Mouse (Mus musculus): ENCODE measurements at regions not wholly inside any gene's neighbourhood (a gene's known extent, or its start where the extent isn't known, plus 50 kb on each side); places are given as distances from the start of the nearest gene placed in this dataset.

DNA sequence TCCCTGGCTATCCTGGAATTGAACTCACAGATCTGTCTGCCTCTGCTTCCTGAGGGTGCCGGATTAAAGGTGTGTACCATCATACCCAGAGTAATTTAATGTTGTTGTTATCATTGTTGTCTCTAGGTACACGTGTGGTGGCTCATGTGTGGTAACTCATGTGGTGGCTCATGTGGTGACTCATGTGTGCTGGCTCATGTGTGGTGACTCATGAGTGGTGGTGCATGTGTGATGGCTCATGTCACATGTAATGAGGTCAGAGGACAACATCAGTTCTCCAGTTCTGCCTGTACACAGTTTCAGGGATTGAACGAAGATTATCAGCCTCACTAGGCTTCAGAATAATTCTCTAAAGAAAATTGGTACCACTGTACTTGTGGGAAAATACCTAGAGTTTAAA lies 80.2 kb downstream of the Zfp36l2 start:
- no peak overlapping the region for H3K27ac ChIP-seq (ENCODE audit: insufficient read depth, low read depth, low read length)
- H3K4me1 ChIP-seq (ENCODE audit: control insufficient read depth, insufficient read depth, insufficient read length, low read length), result peaks cover 20% of the 10 kb centered on the region; the same call in 1 of the 2 replicates
- H3K4me3 ChIP-seq (ENCODE audit: low read depth, low read length), result no peak overlapping the region
- no peak for TF ChIP-seq CTCF (IDR thresholded peaks at IDR 0.05; ENCODE audit: extremely low read depth, insufficient read length, insufficient replicate concordance, low read depth, low read length)
- H3K36me3 ChIP-seq (ENCODE audit: control insufficient read depth, insufficient read depth, low read length), result no peaks in the 10 kb centered on the region
- H3K27me3 ChIP-seq (ENCODE audit: control insufficient read depth, insufficient read depth, low read length), result no peaks in the 10 kb centered on the region
- 77% methylated on average over 3 of the region's 3 CpGs for WGBS

- H3K4me1 ChIP-seq (ENCODE audit: control insufficient read depth, insufficient read depth, insufficient read length, low read length), result peaks cover 13% of the 10 kb centered on the region; the same call in 1 of the 2 replicates
- peak overlapping the region; percentile 46; the same call in 1 of the 2 replicates for H3K27ac ChIP-seq (ENCODE audit: insufficient read depth, low read depth, low read length)
- no peaks in the 10 kb centered on the region for H3K27me3 ChIP-seq (ENCODE audit: control insufficient read depth, insufficient read depth, low read length)
- H3K4me3 ChIP-seq (ENCODE audit: low read depth, low read length), result no peak overlapping the region
- WGBS, result 79% methylated on average over 7 of the region's 7 CpGs
- no peak for TF ChIP-seq CTCF (IDR thresholded peaks at IDR 0.05; ENCODE audit: extremely low read depth, insufficient read length, insufficient replicate concordance, low read depth, low read length)
- no peak for TF ChIP-seq POLR2A (IDR thresholded peaks at IDR 0.05; ENCODE audit: low read depth, low read length)
- H3K36me3 ChIP-seq (ENCODE audit: control insufficient read depth, insufficient read depth, low read length), result no peaks in the 10 kb centered on the region
Observed at GRCm38 (mm10) chr17:84104242-84104641, 83.5 kb downstream of the Zfp36l2 start.

GRCm38 (mm10) chr17:84103344-84103743 lies 84.4 kb downstream of the Zfp36l2 start:
- no peaks in the 10 kb centered on the region for H3K36me3 ChIP-seq (ENCODE audit: control insufficient read depth, insufficient read depth, low read length)
- H3K27me3 ChIP-seq (ENCODE audit: control insufficient read depth, insufficient read depth, low read length), result no peaks in the 10 kb centered on the region
- H3K4me1 ChIP-seq (ENCODE audit: control insufficient read depth, insufficient read depth, insufficient read length, low read length), result peaks cover 13% of the 10 kb centered on the region; the same call in 1 of the 2 replicates
- peak overlapping the region; percentile 46 for H3K27ac ChIP-seq (ENCODE audit: insufficient read depth, low read depth, low read length)
- TF ChIP-seq CTCF (IDR thresholded peaks at IDR 0.05; ENCODE audit: extremely low read depth, insufficient read length, insufficient replicate concordance, low read depth, low read length), result no peak
- TF ChIP-seq POLR2A (IDR thresholded peaks at IDR 0.05; ENCODE audit: low read depth, low read length), result no peak
- H3K4me3 ChIP-seq (ENCODE audit: low read depth, low read length), result no peak overlapping the region
- WGBS, result 87% methylated on average over 7 of the region's 7 CpGs

DNA sequence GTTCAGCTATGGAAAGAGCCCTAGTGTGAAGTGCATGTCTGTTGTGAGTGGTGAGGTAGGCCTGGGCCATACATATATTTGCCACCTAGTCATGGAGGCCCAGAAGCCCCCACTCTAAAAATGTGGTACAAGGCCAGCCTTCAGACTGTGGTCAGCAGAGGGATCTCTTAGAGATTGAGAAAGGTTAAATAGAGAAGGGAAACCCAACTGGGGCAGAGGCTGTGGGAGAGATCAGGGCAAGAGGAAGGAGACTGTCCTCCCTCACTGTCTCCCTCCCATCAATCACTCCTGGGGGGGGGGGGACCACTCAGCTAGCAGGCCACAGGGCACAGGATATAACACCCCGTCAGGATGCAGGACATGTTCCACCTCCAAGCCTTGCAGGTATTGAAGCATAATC lies 86.1 kb downstream of the Zfp36l2 start:
- H3K4me1 ChIP-seq (ENCODE audit: control insufficient read depth, insufficient read depth, insufficient read length, low read length), result peaks cover 13% of the 10 kb centered on the region
- peak overlapping the region; percentile 25; the same call in 1 of the 2 replicates for H3K27ac ChIP-seq (ENCODE audit: insufficient read depth, low read depth, low read length)
- no peaks in the 10 kb centered on the region for H3K36me3 ChIP-seq (ENCODE audit: control insufficient read depth, insufficient read depth, low read length)
- TF ChIP-seq CTCF (IDR thresholded peaks at IDR 0.05; ENCODE audit: extremely low read depth, insufficient read length, insufficient replicate concordance, low read depth, low read length) (no peak), POLR2A (IDR thresholded peaks at IDR 0.05; ENCODE audit: low read depth, low read length) (no peak)
- no peaks in the 10 kb centered on the region for H3K27me3 ChIP-seq (ENCODE audit: control insufficient read depth, insufficient read depth, low read length)
- WGBS, result 60% methylated on average over 1 of the region's 1 CpGs
- H3K4me3 ChIP-seq (ENCODE audit: low read depth, low read length), result no peak overlapping the region

DNA sequence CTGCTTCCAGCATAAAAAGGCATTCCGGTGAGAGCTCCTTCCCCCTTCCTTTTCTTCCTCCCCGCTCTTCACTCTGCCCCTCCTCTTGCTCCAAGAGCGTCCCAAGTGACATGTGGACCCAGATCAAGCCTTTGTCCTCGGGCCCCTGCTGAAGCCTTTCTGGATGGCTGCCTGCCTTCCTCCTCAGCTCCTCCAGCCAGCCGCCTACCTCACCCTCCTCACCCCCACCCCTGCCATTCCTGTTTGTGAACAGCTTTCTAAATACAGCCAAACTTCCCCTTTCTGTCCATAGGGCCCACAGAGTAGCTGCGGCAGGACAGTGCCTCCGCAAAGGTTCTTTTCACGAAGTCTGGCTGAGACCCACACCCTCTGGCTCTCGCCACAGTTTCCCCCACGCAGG lies 87.2 kb downstream of the Zfp36l2 start:
- 55% methylated on average over 10 of the region's 10 CpGs for WGBS
- no peak overlapping the region for H3K27ac ChIP-seq (ENCODE audit: insufficient read depth, low read depth, low read length)

GRCm38 (mm10) chr17:84099737-84100136 lies 88.0 kb downstream of the Zfp36l2 start:
- WGBS, result 81% methylated on average over 9 of the region's 9 CpGs
- H3K4me3 ChIP-seq (ENCODE audit: low read depth, low read length), result no peak overlapping the region
- peaks cover 15% of the 10 kb centered on the region for H3K4me1 ChIP-seq (ENCODE audit: control insufficient read depth, insufficient read depth, insufficient read length, low read length)
- no peaks in the 10 kb centered on the region for H3K27me3 ChIP-seq (ENCODE audit: control insufficient read depth, insufficient read depth, low read length)
- no peak for TF ChIP-seq POLR2A (IDR thresholded peaks at IDR 0.05; ENCODE audit: low read depth, low read length)
- no peak for TF ChIP-seq CTCF (IDR thresholded peaks at IDR 0.05; ENCODE audit: extremely low read depth, insufficient read length, insufficient replicate concordance, low read depth, low read length)
- no peaks in the 10 kb centered on the region for H3K36me3 ChIP-seq (ENCODE audit: control insufficient read depth, insufficient read depth, low read length)
- H3K27ac ChIP-seq (ENCODE audit: insufficient read depth, low read depth, low read length), result no peak overlapping the region

More for the DNA sequence above, 87.2 kb downstream of the Zfp36l2 start:
- TF ChIP-seq POLR2A (IDR thresholded peaks at IDR 0.05; ENCODE audit: low read depth, low read length), result no peak
- TF ChIP-seq CTCF (IDR thresholded peaks at IDR 0.05; ENCODE audit: extremely low read depth, insufficient read length, insufficient replicate concordance, low read depth, low read length), result no peak
- H3K4me3 ChIP-seq (ENCODE audit: low read depth, low read length), result no peak overlapping the region
- peaks cover 15% of the 10 kb centered on the region for H3K4me1 ChIP-seq (ENCODE audit: control insufficient read depth, insufficient read depth, insufficient read length, low read length)
- no peaks in the 10 kb centered on the region for H3K27me3 ChIP-seq (ENCODE audit: control insufficient read depth, insufficient read depth, low read length)
- H3K36me3 ChIP-seq (ENCODE audit: control insufficient read depth, insufficient read depth, low read length), result no peaks in the 10 kb centered on the region

DNA sequence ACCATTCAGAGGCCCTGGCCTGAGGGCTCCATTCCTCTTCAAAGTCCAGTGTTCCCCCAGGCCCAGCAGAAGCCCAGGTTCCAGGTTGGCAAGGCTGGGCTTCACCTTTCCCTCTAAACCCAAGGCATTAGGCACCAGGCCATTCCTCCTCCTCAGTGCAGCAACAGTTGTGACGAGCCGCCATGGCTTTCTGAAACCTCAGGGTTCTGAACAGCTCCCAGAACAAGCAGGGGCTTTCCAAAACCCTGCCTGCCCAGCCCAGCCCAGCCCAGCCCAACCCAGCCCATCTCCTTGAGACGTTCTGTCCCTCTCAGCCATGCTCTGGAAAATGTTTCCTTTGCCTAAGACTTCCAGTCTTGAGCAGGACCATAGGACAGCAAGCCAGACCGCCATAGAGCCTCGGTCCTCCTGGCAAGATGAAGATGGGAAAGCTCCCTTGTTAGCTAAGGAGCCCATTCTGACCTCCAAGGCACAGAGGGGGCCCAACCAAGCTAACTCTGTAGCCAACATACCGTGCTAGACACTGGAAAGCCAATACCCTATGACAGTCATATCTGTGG lies 89.8 kb downstream of the Zfp36l2 start:
- no peak for TF ChIP-seq POLR2A (IDR thresholded peaks at IDR 0.05; ENCODE audit: low read depth, low read length)
- TF ChIP-seq CTCF (IDR thresholded peaks at IDR 0.05; ENCODE audit: extremely low read depth, insufficient read length, insufficient replicate concordance, low read depth, low read length), result no peak

More for the DNA sequence above, 89.8 kb downstream of the Zfp36l2 start:
- 87% methylated on average over 6 of the region's 6 CpGs for WGBS
- Histone ChIP-seq H3K27me3 (ENCODE audit: control insufficient read depth, insufficient read depth, low read length) (no peaks in the 10 kb centered on the region), H3K4me1 (ENCODE audit: control insufficient read depth, insufficient read depth, insufficient read length, low read length) (peaks cover 15% of the 10 kb centered on the region), H3K27ac (ENCODE audit: insufficient read depth, low read depth, low read length) (no peak overlapping the region), H3K36me3 (ENCODE audit: control insufficient read depth, insufficient read depth, low read length) (no peaks in the 10 kb centered on the region), H3K4me3 (ENCODE audit: low read depth, low read length) (no peak overlapping the region)

Measured in small intestine, adult 2 months (tissue).